ENCODE assay signal across 19 mouse cellular contexts in the genomic region with DNA sequence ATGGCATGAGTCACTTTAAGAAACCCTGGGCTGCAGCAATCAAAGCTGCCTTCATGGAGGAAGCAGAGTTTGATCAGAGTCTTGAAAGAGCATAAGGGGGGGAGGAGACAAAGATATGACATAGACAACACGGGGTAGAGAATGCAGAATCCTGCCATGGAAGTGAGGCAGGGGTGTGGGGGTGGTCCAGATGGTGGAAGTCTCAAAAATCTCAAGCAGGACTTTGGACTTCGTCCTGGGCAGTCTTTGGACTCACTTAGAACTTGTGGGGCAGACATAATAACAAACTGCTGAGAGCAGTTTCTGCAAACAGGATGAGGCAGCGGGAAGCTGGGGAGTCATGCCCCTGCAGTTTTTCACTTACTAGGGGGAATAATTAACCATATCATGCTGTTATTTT.
"Had no signal": no experiment of that assay in that cellular context is flagged by ENCODE, and none has a peak within 500 bp of the region (broad histone marks: within the 10 kb centered on the region; RNA-seq: fewer than 3 reads in every experiment).

No protein-coding gene starts in this region.

- H3K27me3 ChIP-seq: limb, embryonic 13.5 days; lung, embryonic 15.5 days; midbrain, embryonic 13.5 days; neural tube, embryonic 13.5 days had no signal

- ATAC-seq: inflammation-experienced regulatory T-cells, adult 6 months; intestine, embryonic 16.5 days; liver, embryonic 12.5 days; midbrain, embryonic 13.5 days; midbrain, embryonic 16.5 days had no signal

- H3K9ac ChIP-seq: limb, embryonic 13.5 days; liver, embryonic 12.5 days; liver, embryonic 15.5 days; lung, embryonic 15.5 days; midbrain, embryonic 13.5 days; neural tube, embryonic 13.5 days had no signal

- H3K4me1 ChIP-seq: liver, embryonic 12.5 days; liver, embryonic 15.5 days; lung, embryonic 15.5 days had no signal

- DNase-seq: liver; lung, adult 18-20 months; lung, postnatal 10 days; lung, postnatal 36 days; thymus, adult 18-20 months; thymus, postnatal 36 days had no signal

- H3K36me3 ChIP-seq: limb, embryonic 10.5 days; limb, embryonic 13.5 days; liver, embryonic 12.5 days; liver, embryonic 15.5 days; lung, embryonic 15.5 days; midbrain, embryonic 10.5 days; midbrain, embryonic 13.5 days; neural tube, embryonic 13.5 days had no signal

- H3K27ac ChIP-seq: limb, embryonic 10.5 days; limb, embryonic 13.5 days; liver, embryonic 12.5 days; liver, embryonic 15.5 days; lung, embryonic 15.5 days; midbrain, embryonic 10.5 days; midbrain, embryonic 13.5 days; neural tube, embryonic 13.5 days had no signal

- H3K4me3 ChIP-seq: limb, embryonic 10.5 days; limb, embryonic 13.5 days; liver, embryonic 12.5 days; liver, embryonic 15.5 days; lung, embryonic 15.5 days; megakaryocyte, embryonic 14.5 days; midbrain, embryonic 10.5 days; midbrain, embryonic 13.5 days; myocyte; neural tube, embryonic 13.5 days had no signal

- H3K4me2 ChIP-seq: limb, embryonic 13.5 days; liver, embryonic 12.5 days; liver, embryonic 15.5 days; lung, embryonic 15.5 days; midbrain, embryonic 13.5 days; neural tube, embryonic 13.5 days had no signal

- H3K9me3 ChIP-seq: limb, embryonic 10.5 days; liver, embryonic 12.5 days; lung, embryonic 15.5 days had no signal
